Mouse (Mus musculus) ES-Bruce4 (cell line): ENCODE measurements at regions not wholly inside any gene's neighbourhood (a gene's known extent, or its start where the extent isn't known, plus 50 kb on each side); places are given as distances from the start of the nearest gene placed in this dataset.

Experiments used
- H3K27ac ChIP-seq: 2 replicates; pipeline ENCODE4 v1.5.1; 2012; ENCODE audit warnings: low read length, inconsistent platforms; ENCODE audit not compliant: insufficient read depth
- H3K27me3 ChIP-seq: 2 replicates; pipeline ENCODE4 v1.6.1; 2012; ENCODE audit warnings: mild to moderate bottlenecking, low read length, inconsistent platforms; ENCODE audit not compliant: control insufficient read depth, poor library complexity, insufficient read depth, severe bottlenecking
- H3K36me3 ChIP-seq: 2 replicates; pipeline ENCODE4 v1.6.1; 2012; ENCODE audit warnings: inconsistent platforms, mild to moderate bottlenecking, low read length, moderate library complexity; ENCODE audit not compliant: control insufficient read depth, poor library complexity, insufficient read depth, severe bottlenecking
- H3K4me1 ChIP-seq: one replicate; pipeline ENCODE4 v1.8.1; 2011; ENCODE audit warnings: low read length; ENCODE audit not compliant: control insufficient read depth, insufficient read depth
- H3K4me3 ChIP-seq: 2 replicates; pipeline ENCODE4 v1.5.1; 2011; ENCODE audit warnings: low read depth, mild to moderate bottlenecking, low read length
- H3K9ac ChIP-seq: 2 replicates; pipeline ENCODE4 v1.6.1; 2012; ENCODE audit warnings: low read depth, mild to moderate bottlenecking, inconsistent platforms; ENCODE audit not compliant: poor library complexity, severe bottlenecking
- H3K9me3 ChIP-seq: replicated peaks from 2 replicates; pipeline ENCODE4 v1.6.1; 2012; ENCODE audit warnings: mild to moderate bottlenecking, low read length, inconsistent platforms; ENCODE audit not compliant: control insufficient read depth, poor library complexity, insufficient read depth, severe bottlenecking
- CTCF ChIP-seq: IDR thresholded peaks from one replicate; pipeline ENCODE4 v1.8.1; 2011; ENCODE audit warnings: low read depth, low read length
- EP300 ChIP-seq: IDR thresholded peaks from 2 replicates; pipeline ENCODE4 v1.6.1; 2011; ENCODE audit warnings: low read depth, low read length; ENCODE audit not compliant: insufficient read depth
- POLR2A ChIP-seq: IDR thresholded peaks from one replicate; pipeline ENCODE4 v1.8.1; 2011; ENCODE audit warnings: low read length; ENCODE audit not compliant: insufficient read depth

- Histone ChIP-seq H3K36me3 (no peaks in the 10 kb centered on the region), H3K4me3 (no peak overlapping the region), H3K9ac (no peak overlapping the region), H3K27me3 (no peaks in the 10 kb centered on the region), H3K9me3 (no peaks in the 10 kb centered on the region), H3K4me1 (no peaks in the 10 kb centered on the region), H3K27ac (no peak overlapping the region)
- TF ChIP-seq EP300 (no peak), POLR2A (no peak), CTCF (no peak)
These were observed 248.8 kb downstream of the Fam49a start for GRCm38 (mm10) chr12:12510764-12511163.

- H3K4me1 ChIP-seq: no peaks in the 10 kb centered on the region
- no peaks in the 10 kb centered on the region for H3K36me3 ChIP-seq
- H3K27me3 ChIP-seq: no peaks in the 10 kb centered on the region
- H3K27ac ChIP-seq: no peak overlapping the region
- no peak overlapping the region for H3K9ac ChIP-seq
- no peaks in the 10 kb centered on the region for H3K9me3 ChIP-seq
- TF ChIP-seq CTCF (no peak), EP300 (no peak), POLR2A (no peak)
- no peak overlapping the region for H3K4me3 ChIP-seq
These were observed 247.4 kb downstream of the Fam49a start for GRCm38 (mm10) chr12:12509164-12509937.

- Histone ChIP-seq H3K4me1 (no peaks in the 10 kb centered on the region), H3K9me3 (no peaks in the 10 kb centered on the region), H3K27me3 (no peaks in the 10 kb centered on the region), H3K4me3 (no peak overlapping the region), H3K36me3 (no peaks in the 10 kb centered on the region), H3K9ac (no peak overlapping the region), H3K27ac (no peak overlapping the region)
- TF ChIP-seq POLR2A (no peak), CTCF (no peak), EP300 (no peak)
These were observed 246.7 kb downstream of the Fam49a start for GRCm38 (mm10) chr12:12508487-12509125.

- Histone ChIP-seq H3K9ac (no peak overlapping the region), H3K27me3 (no peaks in the 10 kb centered on the region), H3K4me1 (no peaks in the 10 kb centered on the region), H3K4me3 (no peak overlapping the region), H3K9me3 (no peaks in the 10 kb centered on the region), H3K27ac (no peak overlapping the region), H3K36me3 (no peaks in the 10 kb centered on the region)
- TF ChIP-seq CTCF (no peak), EP300 (no peak), POLR2A (no peak)
These were observed 244.7 kb downstream of the Fam49a start for GRCm38 (mm10) chr12:12506671-12507070.

GRCm38 (mm10) chr12:12505590-12505989 lies 243.7 kb downstream of the Fam49a start:
- no peak overlapping the region for H3K27ac ChIP-seq
- no peaks in the 10 kb centered on the region for H3K36me3 ChIP-seq
- no peaks in the 10 kb centered on the region for H3K4me1 ChIP-seq
- TF ChIP-seq CTCF (no peak), POLR2A (no peak), EP300 (no peak)
- H3K27me3 ChIP-seq: no peaks in the 10 kb centered on the region
- no peak overlapping the region for H3K9ac ChIP-seq
- no peaks in the 10 kb centered on the region for H3K9me3 ChIP-seq
- H3K4me3 ChIP-seq: no peak overlapping the region

GRCm38 (mm10) chr12:12499903-12500302 lies 238.0 kb downstream of the Fam49a start:
- Histone ChIP-seq H3K4me1 (no peaks in the 10 kb centered on the region), H3K9me3 (no peaks in the 10 kb centered on the region), H3K9ac (no peak overlapping the region), H3K36me3 (no peaks in the 10 kb centered on the region), H3K27me3 (no peaks in the 10 kb centered on the region), H3K27ac (no peak overlapping the region), H3K4me3 (no peak overlapping the region)
- TF ChIP-seq EP300 (no peak), POLR2A (no peak), CTCF (no peak)
